Mouse (Mus musculus) ES-E14 (cell line): ENCODE measurements around the gene Man1a2.

ENCODE experiments used
- CHD2 ChIP-seq: IDR thresholded peaks from 2 replicates; pipeline ENCODE4 v1.6.1; 2014; ENCODE audit warnings: mild to moderate bottlenecking, low read depth, low read length, inconsistent platforms
- ZC3H11A ChIP-seq: IDR thresholded peaks from 2 replicates; pipeline ENCODE4 v1.6.1; 2012; ENCODE audit warnings: low read depth, mild to moderate bottlenecking, inconsistent platforms, low read length, borderline replicate concordance

DNA sequence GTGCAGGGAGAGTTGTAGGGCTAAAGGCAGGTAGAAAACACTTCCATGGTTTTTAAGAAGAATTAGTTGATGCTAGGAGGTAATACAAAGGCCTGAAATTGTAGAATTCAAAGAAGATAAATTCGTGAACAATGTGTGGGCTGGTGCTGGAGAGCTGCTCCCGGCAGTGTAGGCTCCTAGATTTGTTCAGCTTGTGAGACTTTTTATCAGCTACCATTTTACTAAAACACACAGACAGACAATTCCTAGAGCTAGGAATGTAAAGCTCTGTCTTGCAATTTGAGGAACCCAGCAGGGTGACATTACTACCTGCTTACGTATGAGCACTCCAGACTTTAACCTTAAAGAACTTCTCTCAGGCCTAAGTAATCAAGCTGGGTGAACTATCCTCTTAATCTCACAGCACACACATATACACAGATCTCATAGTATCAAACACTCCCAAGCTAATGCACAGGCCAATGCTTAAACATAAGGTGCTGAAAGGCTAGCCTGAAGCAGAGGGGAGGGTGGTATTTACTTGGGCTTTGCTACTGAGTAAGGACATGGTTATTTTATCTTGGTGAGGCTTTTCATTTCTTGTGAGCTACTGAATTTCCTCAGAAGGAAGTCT is 112.6 kb downstream of the Man1a2 start:
- TF ChIP-seq ZC3H11A = no peak
- no peak for TF ChIP-seq CHD2
